In the genomic region with DNA sequence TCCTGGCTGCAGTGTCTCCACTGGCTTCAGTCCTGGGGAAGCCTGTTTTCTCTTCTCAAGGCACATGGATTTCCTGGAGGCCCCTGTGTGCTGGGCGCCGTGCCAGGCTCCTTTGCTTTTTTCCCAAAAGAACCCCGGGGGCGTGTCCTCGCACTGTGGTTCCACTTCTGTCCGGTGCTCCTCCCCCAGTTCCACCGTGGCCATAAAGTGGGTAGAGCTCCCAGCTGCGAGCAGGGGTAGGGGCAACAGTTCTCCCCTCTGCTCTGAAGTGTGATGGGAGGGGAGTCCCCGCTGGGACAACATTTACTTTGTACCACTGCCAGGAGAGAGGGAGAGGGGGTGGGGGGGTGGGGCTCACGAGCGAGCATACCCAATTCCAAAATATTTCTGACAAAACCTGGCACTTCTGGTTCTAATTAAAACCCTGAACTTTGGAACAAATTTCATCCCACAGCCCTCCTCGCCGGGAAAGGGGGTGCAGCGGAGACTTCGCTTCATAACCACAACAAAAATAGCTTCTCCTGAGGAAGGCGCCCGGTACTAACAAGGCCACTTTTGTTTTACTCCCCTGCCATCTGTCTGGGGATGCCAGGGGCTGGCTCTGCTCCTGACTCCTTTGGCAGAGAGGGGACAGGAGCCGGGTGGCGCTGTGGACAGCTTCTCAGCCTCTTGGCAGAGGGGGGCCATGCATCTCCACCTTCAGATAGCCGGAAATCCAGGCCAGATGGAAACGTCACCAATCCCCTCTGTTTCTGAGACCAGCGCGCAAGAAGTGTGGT, we compare ENCODE assay signal across 8 mouse cellular contexts. TPM values are rescaled to one million over a fixed set of nuclear protein-coding genes. Genes with fewer than 3 reads are reported as not detected.
A peak's percentile ranks its signal among the peaks of the same experiment; 100 is the strongest.
DNase-seq lines count a peak whose midpoint lies in the region; ATAC-seq and TF ChIP-seq lines count a peak whose summit lies in the region.

No protein-coding gene starts in this region.

- 9% methylated on average over 23 of the region's 23 CpGs for WGBS in forebrain, embryonic 16.5 days
- 38% methylated on average over 23 of the region's 23 CpGs for WGBS in liver, embryonic 12.5 days (ENCODE audit: insufficient replicate concordance)

- H3K4me2 ChIP-seq in forebrain, embryonic 16.5 days (ENCODE audit: low read length), result peak overlapping the region; percentile 33
- peak overlapping the region; percentile 4; the same call in 1 of the 2 replicates for H3K4me2 ChIP-seq in liver, embryonic 12.5 days

- intact Hi-C loops in heart, postnatal 10 days (cut with DNase I), result no loop called here

- no peaks in the 10 kb centered on the region for H3K36me3 ChIP-seq in ES-Bruce4 (ENCODE audit: control insufficient read depth, insufficient read depth, low read length, poor library complexity, severe bottlenecking)
- H3K36me3 ChIP-seq in forebrain, embryonic 16.5 days (ENCODE audit: control insufficient read depth, insufficient read depth), result no peaks in the 10 kb centered on the region
- no peaks in the 10 kb centered on the region for H3K36me3 ChIP-seq in liver, embryonic 12.5 days

- no peaks in the 10 kb centered on the region for H3K27me3 ChIP-seq in ES-Bruce4 (ENCODE audit: control insufficient read depth, insufficient read depth, low read length, poor library complexity, severe bottlenecking)
- H3K27me3 ChIP-seq in forebrain, embryonic 16.5 days (replicated peaks; ENCODE audit: control insufficient read depth, insufficient read depth, low read length), result no peaks in the 10 kb centered on the region
- no peaks in the 10 kb centered on the region for H3K27me3 ChIP-seq in liver, embryonic 12.5 days (replicated peaks)

- H3K9me3 ChIP-seq in ES-Bruce4 (replicated peaks; ENCODE audit: control insufficient read depth, insufficient read depth, low read length, poor library complexity, severe bottlenecking), result no peaks in the 10 kb centered on the region
- H3K9me3 ChIP-seq in forebrain, embryonic 16.5 days (ENCODE audit: control insufficient read depth, low read length), result no peaks in the 10 kb centered on the region
- H3K9me3 ChIP-seq in liver, embryonic 12.5 days (replicated peaks), result no peaks in the 10 kb centered on the region

- TF ChIP-seq CTCF in ES-Bruce4 (IDR thresholded peaks at IDR 0.05; ENCODE audit: low read depth, low read length), result no peak

- H3K4me3 ChIP-seq in ES-Bruce4 (ENCODE audit: low read depth, low read length), result no peak overlapping the region
- peak overlapping the region; percentile 15; the same call in 1 of the 2 replicates for H3K4me3 ChIP-seq in forebrain, embryonic 16.5 days (replicated peaks; ENCODE audit: low read length)
- H3K4me3 ChIP-seq in liver, embryonic 12.5 days, result no peak overlapping the region

- no peak for TF ChIP-seq EP300 in ES-Bruce4 (IDR thresholded peaks at IDR 0.05; ENCODE audit: insufficient read depth, low read depth, low read length)

- peak; percentile 61; the same call in 1 of the 2 replicates for ATAC-seq in cerebellum, adult (ENCODE audit: insufficient number of reproducible peaks, low FRiP score, low TSS enrichment)
- ATAC-seq in forebrain, embryonic 16.5 days, result peak; percentile 92
- peak; percentile 57; the same call in 1 of the 2 replicates for ATAC-seq in liver, embryonic 12.5 days

- peak; percentile 92 for DNase-seq in heart, postnatal 10 days
- peak; percentile 91 to 93 for DNase-seq in kidney, postnatal 4 days
- DNase-seq in ovary, adult 18-20 months (ENCODE audit: low spot score), result peak; percentile 92
- no peak for DNase-seq in natural killer cell, adult 2 months (ENCODE audit: low spot score in 2 of 2)

- H3K9ac ChIP-seq in ES-Bruce4 (ENCODE audit: low read depth, poor library complexity, severe bottlenecking), result peak overlapping the region; percentile 26; the same call in 1 of the 2 replicates
- no peak overlapping the region for H3K9ac ChIP-seq in forebrain, embryonic 16.5 days (replicated peaks; ENCODE audit: low read depth, low read length)
- no peak overlapping the region for H3K9ac ChIP-seq in liver, embryonic 12.5 days

- H3K4me1 ChIP-seq in ES-Bruce4 (ENCODE audit: control insufficient read depth, insufficient read depth, low read length), result no peaks in the 10 kb centered on the region
- peaks cover 28% of the 10 kb centered on the region for H3K4me1 ChIP-seq in forebrain, embryonic 16.5 days (replicated peaks; ENCODE audit: control insufficient read depth, insufficient read depth, low read length)
- H3K4me1 ChIP-seq in liver, embryonic 12.5 days, result peaks cover 2% of the 10 kb centered on the region; the same call in 1 of the 2 replicates

- no peak for TF ChIP-seq POLR2A in ES-Bruce4 (IDR thresholded peaks at IDR 0.05; ENCODE audit: insufficient read depth, low read length)

- H3K27ac ChIP-seq in ES-Bruce4 (ENCODE audit: insufficient read depth, low read length), result no peak overlapping the region
- H3K27ac ChIP-seq in forebrain, embryonic 16.5 days (ENCODE audit: low read length), result peak overlapping the region; percentile 84
- peak overlapping the region; percentile 62 for H3K27ac ChIP-seq in liver, embryonic 12.5 days

RNA-seq across cellular contexts. Expression of a gene that starts 49.2 kb away (rescaled TPM):
- 8.0 and 9.4 TPM in 2 replicates for polyA plus RNA-seq in ES-Bruce4 (2011; ENCODE audit: insufficient read depth, insufficient read length, low read depth, missing spikeins)
- 17.8 and 18.6 TPM in 2 replicates for polyA plus RNA-seq in forebrain, embryonic 16.5 days (2015; fragmentation: Nextera tagmentation; extraction: Ambion mirVana)
- total RNA-seq in heart, postnatal 10 days (2021), result 1 to 10 TPM; 7.1 to 7.8 TPM
- polyA plus RNA-seq in liver, embryonic 12.5 days (2016; fragmentation: Nextera tagmentation; extraction: Ambion mirVana), result 2.3 and 2.6 TPM in 2 replicates

RNA-seq across cellular contexts. Expression of a gene that starts 49.4 kb away (rescaled TPM):
- 7.8 and 10.3 TPM in 2 replicates for polyA plus RNA-seq in ES-Bruce4 (2011; ENCODE audit: insufficient read depth, insufficient read length, low read depth, missing spikeins)
- 9.4 and 11.1 TPM in 2 replicates for polyA plus RNA-seq in forebrain, embryonic 16.5 days (2015; fragmentation: Nextera tagmentation; extraction: Ambion mirVana)
- total RNA-seq in heart, postnatal 10 days (2021), result 1 to 10 TPM; 1.6 to 2.5 TPM
- polyA plus RNA-seq in liver, embryonic 12.5 days (2016; fragmentation: Nextera tagmentation; extraction: Ambion mirVana), result 0.52 and 0.54 TPM in 2 replicates

Comparison
In these comparisons a context has a peak if more than half of its experiments do, and no peak if none do; other contexts are left out.
1. DNase-seq: peak in heart, postnatal 10 days (2 of 2), kidney, postnatal 4 days (2 of 2) and ovary, adult 18-20 months (single experiment); none in natural killer cell, adult 2 months (0 of 2).
2. Peak in every context shown above with its lines, with median percentiles within 50 percentile points of each other: ATAC-seq.